30 mouse cellular contexts compared by ENCODE assay signal in the genomic region with DNA sequence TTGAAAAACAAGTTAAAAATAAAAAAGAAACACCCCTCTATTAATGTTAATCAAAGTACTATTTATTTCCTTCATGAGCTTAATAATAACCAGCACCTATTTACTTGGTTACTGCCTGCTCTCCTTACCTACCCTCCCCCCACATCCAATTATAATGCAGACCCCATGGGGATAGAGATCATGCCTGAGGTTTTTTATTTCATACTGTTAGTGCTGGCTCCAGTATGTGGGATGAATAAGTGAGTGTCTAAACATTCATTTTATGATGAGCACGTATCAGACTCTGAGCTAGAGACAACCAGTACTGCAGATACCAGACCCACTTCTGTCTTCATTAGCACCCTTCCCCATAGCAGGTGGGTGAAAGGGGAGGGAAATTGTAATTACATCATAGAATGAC.
"Had no signal": no experiment of that assay in that cellular context is flagged by ENCODE, and none has a peak within 500 bp of the region (broad histone marks: within the 10 kb centered on the region; RNA-seq: fewer than 3 reads in every experiment).

No protein-coding gene starts in this region.

- H3K9me3 ChIP-seq: limb, embryonic 10.5 days; limb, embryonic 12.5 days; limb, embryonic 13.5 days; limb, embryonic 15.5 days; liver, embryonic 12.5 days; liver, embryonic 13.5 days; liver, embryonic 15.5 days; lung, embryonic 15.5 days; megakaryocyte, embryonic 14.5 days; midbrain, embryonic 10.5 days; midbrain, embryonic 12.5 days; midbrain, embryonic 13.5 days; midbrain, embryonic 15.5 days; neural tube, embryonic 12.5 days had no signal

- H3K4me1 ChIP-seq: limb, embryonic 10.5 days; limb, embryonic 12.5 days; limb, embryonic 13.5 days; limb, embryonic 15.5 days; liver, embryonic 12.5 days; liver, embryonic 13.5 days; liver, embryonic 15.5 days; megakaryocyte, embryonic 14.5 days; midbrain, embryonic 10.5 days; midbrain, embryonic 12.5 days; midbrain, embryonic 13.5 days; midbrain, embryonic 15.5 days; neural tube, embryonic 12.5 days had no signal

- DNase-seq: left cerebral cortex, postnatal 4 days; liver; liver, embryonic 13.5 days; liver, postnatal 0 days; lung, adult 18-20 months; lung, adult 2 months; lung, embryonic 14.5 days; lung, postnatal 10 days; lung, postnatal 14 days; lung, postnatal 36 days; lung, postnatal 4 days; midbrain, embryonic 14.5 days had no signal

- H3K27ac ChIP-seq: limb, embryonic 10.5 days; limb, embryonic 12.5 days; limb, embryonic 13.5 days; limb, embryonic 15.5 days; liver, embryonic 12.5 days; liver, embryonic 13.5 days; liver, embryonic 14.5 days; liver, embryonic 15.5 days; lung, embryonic 15.5 days; macrophage; midbrain, embryonic 10.5 days; midbrain, embryonic 12.5 days; midbrain, embryonic 13.5 days; midbrain, embryonic 15.5 days; neural tube, embryonic 12.5 days had no signal

- H3K9ac ChIP-seq: limb, embryonic 12.5 days; limb, embryonic 13.5 days; limb, embryonic 15.5 days; liver, embryonic 12.5 days; liver, embryonic 13.5 days; liver, embryonic 14.5 days; liver, embryonic 15.5 days; liver, postnatal 0 days; lung, embryonic 14.5 days; lung, embryonic 15.5 days; midbrain, embryonic 12.5 days; midbrain, embryonic 13.5 days; midbrain, embryonic 15.5 days; neural tube, embryonic 12.5 days had no signal

- H3K4me2 ChIP-seq: limb, embryonic 12.5 days; limb, embryonic 13.5 days; limb, embryonic 15.5 days; liver, embryonic 11.5 days; liver, embryonic 12.5 days; liver, embryonic 13.5 days; liver, embryonic 15.5 days; lung, embryonic 14.5 days; lung, embryonic 15.5 days; midbrain, embryonic 12.5 days; midbrain, embryonic 13.5 days; midbrain, embryonic 15.5 days; neural tube, embryonic 12.5 days had no signal

- H3K36me3 ChIP-seq: limb, embryonic 10.5 days; limb, embryonic 12.5 days; limb, embryonic 13.5 days; limb, embryonic 15.5 days; liver, embryonic 12.5 days; liver, embryonic 13.5 days; liver, embryonic 15.5 days; lung, embryonic 15.5 days; midbrain, embryonic 10.5 days; midbrain, embryonic 12.5 days; midbrain, embryonic 13.5 days; midbrain, embryonic 15.5 days; neural tube, embryonic 12.5 days had no signal

- ATAC-seq: liver, embryonic 12.5 days; liver, postnatal 0 days; lung, postnatal 0 days; midbrain, embryonic 13.5 days; midbrain, embryonic 15.5 days had no signal

- H3K4me3 ChIP-seq: limb, embryonic 10.5 days; limb, embryonic 12.5 days; limb, embryonic 13.5 days; limb, embryonic 15.5 days; liver, embryonic 12.5 days; liver, embryonic 13.5 days; liver, embryonic 15.5 days; lung, embryonic 15.5 days; megakaryocyte, embryonic 14.5 days; midbrain, embryonic 10.5 days; midbrain, embryonic 12.5 days; midbrain, embryonic 13.5 days; midbrain, embryonic 15.5 days; myocyte; neural tube, embryonic 12.5 days had no signal

- H3K27me3 ChIP-seq: limb, embryonic 12.5 days; limb, embryonic 13.5 days; limb, embryonic 15.5 days; liver, embryonic 12.5 days; liver, embryonic 13.5 days; liver, embryonic 15.5 days; lung, embryonic 15.5 days; megakaryocyte, embryonic 14.5 days; midbrain, embryonic 12.5 days; midbrain, embryonic 13.5 days; midbrain, embryonic 15.5 days; neural tube, embryonic 12.5 days had no signal
